Mouse (Mus musculus): ENCODE data around the gene Pou2f3.
A peak's percentile ranks its signal among the peaks of the same experiment; 100 is the strongest.

DNA sequence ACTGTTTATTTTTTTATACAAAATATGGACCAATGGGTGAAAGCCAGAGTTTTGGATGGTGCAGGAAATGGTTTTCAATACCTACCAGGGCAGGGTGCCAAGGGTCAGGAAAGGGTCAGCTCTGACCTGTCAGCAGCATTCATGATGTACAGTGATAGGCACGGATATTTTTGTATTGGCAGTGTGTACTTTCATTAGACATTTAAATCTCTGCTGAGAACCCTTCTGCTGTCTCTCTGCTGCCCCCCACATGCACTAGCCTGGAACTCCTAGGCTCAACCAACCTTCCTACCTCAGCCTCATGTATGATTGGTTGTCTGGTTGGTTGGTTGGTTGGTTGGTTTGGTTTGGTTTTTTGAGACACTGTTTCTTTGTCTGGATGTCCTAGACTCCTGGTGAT lies 87.8 kb downstream of the Pou2f3 start:
- TF ChIP-seq POLR2A (IDR thresholded peaks at IDR 0.05; ENCODE audit: borderline replicate concordance, extremely low read depth, low read depth, low read length) (no peak), CTCF (IDR thresholded peaks at IDR 0.05; ENCODE audit: insufficient read depth, low read length) (peak; percentile 59)
